Mouse (Mus musculus): Measurements from ENCODE around the gene Foxn4.

The Foxn4 gene

DNA sequence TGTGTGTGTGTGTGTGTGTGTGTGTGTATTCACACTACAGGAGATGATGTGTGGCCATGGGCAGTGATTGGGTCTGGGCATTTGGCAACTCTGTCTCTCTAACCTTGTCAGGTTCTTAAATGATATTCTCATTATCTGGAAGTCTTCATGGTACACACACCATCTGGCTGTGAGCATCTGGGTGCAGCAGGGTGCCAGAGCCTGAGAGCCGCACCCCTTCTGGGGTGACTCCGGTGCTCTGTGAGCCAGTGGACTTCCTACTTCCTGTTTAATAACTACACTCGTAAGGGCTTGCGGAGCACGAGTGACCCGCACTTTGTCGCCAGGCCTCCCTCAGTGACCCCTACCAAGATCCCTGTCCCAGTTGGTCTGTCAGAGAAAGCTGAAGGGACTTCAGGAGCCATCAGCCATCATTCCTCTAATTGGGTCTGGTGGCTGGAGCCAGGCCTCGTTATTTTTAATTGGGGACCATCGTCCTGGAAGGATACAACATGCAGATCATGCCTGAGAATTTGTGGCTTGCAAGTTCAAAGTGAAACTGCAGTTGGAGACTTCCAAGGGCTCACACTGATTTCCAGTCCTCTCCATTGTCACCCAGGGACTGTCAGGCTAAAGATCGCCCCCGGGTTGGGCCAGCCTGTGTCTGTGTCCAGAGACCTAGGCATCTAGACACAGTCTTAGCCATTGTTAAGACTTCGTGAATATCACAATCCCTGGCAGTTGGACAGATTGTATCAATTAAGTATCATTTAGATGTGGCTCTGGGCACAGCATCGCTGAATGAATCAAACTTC, 11.2 kb upstream of the Foxn4 start:
- in situ Hi-C loops (cut with MboI; ENCODE audit: unreplicated experiment in 2 of 2): loop anchor here in 1 of 2 experiments (25.0 kb wide), 1 partner anchor 598 kb away; no protein-coding TSS in a partner anchor

GRCm38 (mm10) chr5:114282346-114282745, 8.7 kb upstream of the Foxn4 start:
- in situ Hi-C loops (cut with MboI; ENCODE audit: unreplicated experiment in 2 of 2): loop anchor here in 1 of 2 experiments (25.0 kb wide), 1 partner anchor 595 kb away; no protein-coding TSS in a partner anchor

- in situ Hi-C loops (cut with MboI; ENCODE audit: unreplicated experiment in 2 of 2): loop anchor here in 1 of 2 experiments (25.0 kb wide), 1 partner anchor 592 kb away; no protein-coding TSS in a partner anchor
Observed at GRCm38 (mm10) chr5:114279382-114280143, 6.0 kb upstream of the Foxn4 start.

DNA sequence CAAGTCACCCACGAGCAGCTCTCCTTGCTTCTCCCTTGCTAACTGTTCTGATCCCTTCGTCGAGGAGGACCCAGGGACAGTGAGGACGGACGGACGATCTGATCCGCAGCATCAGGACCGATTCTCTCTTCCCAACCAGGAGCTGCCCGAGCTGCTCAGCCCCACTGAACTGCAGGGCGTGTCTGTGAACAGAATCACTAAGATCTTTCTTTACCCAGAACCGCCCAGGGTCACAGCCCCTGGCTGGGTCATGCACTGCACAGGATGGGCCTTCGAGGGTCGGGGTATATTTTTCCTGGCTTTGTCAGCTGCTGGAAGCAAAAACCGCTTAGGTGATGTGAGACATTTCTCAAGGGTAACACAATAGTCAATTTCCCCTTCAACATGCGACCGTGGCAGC, 2.4 kb upstream of the Foxn4 start:
- in situ Hi-C loops (cut with MboI; ENCODE audit: unreplicated experiment in 2 of 2): loop anchor here in 1 of 2 experiments (25.0 kb wide), 1 partner anchor 589 kb away; no protein-coding TSS in a partner anchor

DNA sequence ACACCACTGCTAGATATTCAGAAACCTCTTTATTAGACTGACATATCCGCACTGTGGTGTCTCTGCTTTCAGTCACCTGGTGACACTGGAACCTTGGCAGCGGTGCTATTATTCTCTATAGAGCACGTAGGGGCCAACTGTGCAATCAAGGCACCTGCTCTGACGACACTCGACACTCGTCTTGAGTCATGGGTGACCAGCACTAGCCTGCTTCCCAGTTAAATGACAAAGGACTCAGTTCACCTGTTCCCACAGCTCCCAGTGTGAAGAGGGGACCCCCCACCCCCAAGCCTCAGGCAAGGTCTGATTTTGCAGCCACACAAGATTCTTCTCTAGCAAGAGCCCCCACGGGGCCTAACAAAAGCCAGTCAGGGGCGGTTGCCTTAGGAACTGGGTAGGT, 1.7 kb upstream of the Foxn4 start:
- in situ Hi-C loops (cut with MboI; ENCODE audit: unreplicated experiment in 2 of 2): loop anchor here in 1 of 2 experiments (25.0 kb wide), 1 partner anchor 588 kb away; no protein-coding TSS in a partner anchor

DNA sequence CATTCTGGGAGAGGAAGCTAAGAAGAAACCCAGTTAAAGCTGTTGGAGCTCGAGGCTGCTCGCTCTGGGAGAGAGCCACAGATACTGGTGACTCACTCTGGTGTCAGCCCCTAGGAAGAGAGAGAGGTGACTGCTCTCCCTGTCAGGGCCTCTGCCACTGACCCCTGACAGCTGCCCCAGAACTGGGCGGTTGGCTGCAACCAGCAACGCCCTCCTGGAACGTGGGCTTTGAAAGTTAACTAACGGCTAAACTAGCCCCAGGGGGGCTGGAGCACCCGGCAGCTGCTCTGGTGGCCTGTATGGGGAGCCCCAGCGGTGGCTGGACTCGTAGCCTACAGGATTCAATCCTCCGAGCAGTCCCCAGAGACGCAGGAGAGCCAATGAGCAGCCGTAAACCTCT, 3.6 kb downstream of the Foxn4 start:
- in situ Hi-C loops (cut with MboI; ENCODE audit: unreplicated experiment in 2 of 2): no loop called here

DNA sequence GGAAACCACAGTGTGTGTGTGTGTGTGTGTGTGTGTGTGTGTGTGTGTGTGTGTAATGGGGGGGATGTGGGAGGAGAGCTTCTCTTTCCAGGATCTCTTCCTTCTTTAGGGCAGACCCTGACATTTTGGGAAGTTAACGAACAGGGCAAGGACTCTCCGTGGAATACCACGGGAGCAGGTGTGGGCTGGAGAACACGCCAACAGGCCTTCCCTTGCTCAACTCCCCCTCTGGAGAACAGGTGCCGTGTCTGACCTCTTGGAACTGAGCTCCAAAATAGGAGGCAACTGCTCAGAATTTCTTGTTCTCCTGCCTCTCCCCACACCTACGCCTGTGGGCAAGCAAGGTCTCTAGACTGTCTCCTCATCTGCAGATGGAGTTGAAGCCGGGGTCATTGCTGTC, 4.1 kb downstream of the Foxn4 start:
- in situ Hi-C loops (cut with MboI; ENCODE audit: unreplicated experiment in 2 of 2): no loop called here

DNA sequence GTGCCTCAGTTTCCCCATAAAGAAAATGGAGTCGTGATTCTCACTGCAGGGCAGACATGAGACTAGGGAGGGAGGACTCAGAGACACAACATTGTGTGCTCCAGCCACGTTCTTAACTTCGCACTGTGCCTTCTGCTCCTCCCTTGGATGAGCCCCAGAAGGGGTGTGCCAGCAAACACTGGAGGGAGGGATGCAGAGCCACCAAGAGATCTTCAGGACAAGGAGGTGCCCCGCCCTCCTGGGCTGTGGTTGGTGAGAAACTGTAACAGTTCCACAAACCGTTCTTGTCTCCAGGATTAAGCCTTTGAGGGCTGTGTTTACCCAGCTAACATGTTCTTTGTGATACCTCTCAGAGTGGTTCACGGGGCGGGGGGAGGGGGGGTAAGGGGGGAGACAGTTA, 5.0 kb downstream of the Foxn4 start:
- in situ Hi-C loops (cut with MboI; ENCODE audit: unreplicated experiment in 2 of 2): no loop called here

DNA sequence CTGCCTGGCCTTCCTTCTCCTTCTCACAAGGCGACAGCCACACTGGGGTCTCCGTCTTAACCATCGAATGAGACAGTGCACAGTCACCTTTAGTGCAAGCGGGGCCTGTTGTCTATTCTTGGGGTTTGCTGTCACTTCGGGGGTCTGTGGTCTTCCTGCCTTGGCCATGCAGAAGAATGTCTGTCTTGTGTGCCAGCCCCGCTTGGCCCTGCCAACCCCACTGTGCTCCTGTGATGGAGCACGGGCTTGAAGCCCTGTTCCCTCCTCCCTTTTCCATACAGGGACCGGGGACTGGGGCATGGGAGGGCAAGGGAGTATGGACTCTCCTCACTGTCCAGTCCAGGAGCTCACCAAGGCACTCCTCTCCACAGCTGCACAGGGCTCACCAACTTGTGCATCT, 8.8 kb downstream of the Foxn4 start:
- in situ Hi-C loops (cut with MboI; ENCODE audit: unreplicated experiment in 2 of 2): no loop called here

DNA sequence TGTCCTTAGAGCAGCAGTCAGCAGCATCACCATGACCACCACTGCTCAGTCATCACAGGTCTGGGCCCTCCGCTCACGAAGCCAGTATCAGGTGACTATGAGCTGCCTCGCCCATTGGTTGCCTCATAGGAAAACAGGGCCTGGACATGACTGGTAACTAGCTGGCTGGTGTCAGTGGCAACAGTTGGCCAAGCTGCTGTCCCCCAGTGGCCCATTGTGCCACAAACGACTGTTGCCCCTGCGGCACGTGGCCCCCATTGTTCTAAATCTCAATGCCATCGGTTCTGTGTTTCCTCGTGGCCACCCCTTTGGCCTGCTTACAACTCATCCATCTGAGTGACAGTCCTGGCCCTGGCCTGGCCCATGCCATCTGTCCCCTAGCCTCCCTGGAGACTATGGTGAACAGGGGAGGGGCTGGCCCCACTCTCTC, 9.6 kb downstream of the Foxn4 start:
- in situ Hi-C loops (cut with MboI; ENCODE audit: unreplicated experiment in 2 of 2): no loop called here

DNA sequence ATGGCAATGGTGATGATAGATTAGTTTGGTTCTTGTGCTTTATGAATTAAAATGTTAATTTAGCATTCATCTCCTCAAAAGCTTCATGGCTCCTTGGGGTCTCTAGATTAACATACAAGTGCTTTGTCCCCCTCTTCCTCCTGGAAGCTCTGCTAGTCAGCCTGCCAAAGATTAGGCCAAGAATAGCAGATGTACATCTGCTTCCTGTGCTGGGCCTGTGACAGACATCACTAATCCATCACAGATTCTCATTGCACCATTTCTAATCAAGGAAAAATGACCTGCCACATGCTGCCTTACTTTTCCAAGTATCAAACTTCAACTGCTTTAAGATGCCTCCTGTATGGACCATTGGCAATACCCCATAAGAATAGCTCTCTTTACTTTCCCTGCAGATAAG, 12.1 kb downstream of the Foxn4 start:
- in situ Hi-C loops (cut with MboI; ENCODE audit: unreplicated experiment in 2 of 2): no loop called here

- in situ Hi-C loops (cut with MboI; ENCODE audit: unreplicated experiment in 2 of 2): no loop called here
Observed at GRCm38 (mm10) chr5:114259495-114259894, 14.1 kb downstream of the Foxn4 start.

DNA sequence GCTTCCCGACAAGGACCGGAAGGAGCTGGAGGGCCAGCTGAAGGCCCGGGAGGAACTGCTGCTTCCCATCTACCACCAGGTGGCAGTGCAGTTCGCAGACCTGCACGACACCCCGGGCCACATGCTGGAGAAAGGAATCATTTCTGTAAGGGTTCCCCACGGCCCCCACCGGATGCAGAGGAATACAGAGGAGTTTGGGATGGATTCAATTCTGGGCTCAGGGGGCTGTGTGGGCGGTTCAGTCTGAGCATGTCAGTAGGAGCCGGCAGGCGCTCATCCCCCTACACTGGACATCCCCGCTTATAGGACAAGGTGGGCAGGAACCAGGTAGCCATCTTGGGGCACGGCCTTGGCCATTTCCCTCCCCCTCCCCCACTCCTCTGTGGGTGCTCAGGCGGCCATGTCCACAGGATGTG, 25.4 kb downstream of the Foxn4 start:
- in situ Hi-C loops (cut with MboI; ENCODE audit: unreplicated experiment in 2 of 2): no loop called here

- in situ Hi-C loops (cut with MboI; ENCODE audit: unreplicated experiment in 2 of 2): no loop called here
Observed at GRCm38 (mm10) chr5:114246465-114246864, 27.1 kb downstream of the Foxn4 start.

DNA sequence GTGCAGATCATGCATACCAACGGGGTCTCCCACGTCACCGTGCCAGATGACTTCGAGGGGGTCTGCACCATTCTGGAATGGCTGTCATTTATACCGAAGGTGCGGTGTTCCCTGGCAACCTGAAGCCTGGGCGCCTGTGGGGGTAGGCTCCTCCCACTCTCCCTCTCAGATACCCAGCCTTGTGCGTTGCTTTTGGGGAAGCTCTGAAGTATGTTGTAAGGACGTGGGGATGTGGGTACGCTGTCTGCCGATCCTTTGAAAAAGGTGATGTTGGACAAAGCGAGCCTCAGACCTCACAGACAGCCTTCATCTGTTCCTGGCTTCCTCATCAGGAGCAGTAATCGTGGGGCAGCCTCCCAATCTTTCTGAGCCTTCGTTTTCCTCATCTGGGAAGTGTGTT, 33.9 kb downstream of the Foxn4 start:
- in situ Hi-C loops (cut with MboI; ENCODE audit: unreplicated experiment in 2 of 2): no loop called here

DNA sequence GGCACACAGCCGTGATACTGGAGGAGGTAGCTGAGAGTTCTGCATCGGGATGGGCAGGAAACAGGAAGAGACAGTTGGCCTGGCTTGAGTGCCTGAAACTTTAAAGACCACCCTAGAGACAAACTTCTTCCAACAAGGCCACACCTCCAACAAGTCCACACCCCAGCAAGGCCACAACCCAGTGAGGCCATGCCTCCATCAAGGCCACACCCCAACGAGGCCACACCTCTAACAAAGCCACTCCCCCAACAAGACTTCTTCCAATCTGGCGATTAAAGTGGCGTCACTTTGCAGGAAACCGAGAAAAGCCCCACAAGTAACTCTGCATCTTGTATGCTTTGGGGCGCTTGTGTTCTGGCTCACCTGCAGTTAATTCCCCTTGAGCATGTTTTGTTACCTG, 34.7 kb downstream of the Foxn4 start:
- in situ Hi-C loops (cut with MboI; ENCODE audit: unreplicated experiment in 2 of 2): no loop called here

- in situ Hi-C loops (cut with MboI; ENCODE audit: unreplicated experiment in 2 of 2): no loop called here
Observed at GRCm38 (mm10) chr5:114228901-114229300, 44.7 kb downstream of the Foxn4 start.

DNA sequence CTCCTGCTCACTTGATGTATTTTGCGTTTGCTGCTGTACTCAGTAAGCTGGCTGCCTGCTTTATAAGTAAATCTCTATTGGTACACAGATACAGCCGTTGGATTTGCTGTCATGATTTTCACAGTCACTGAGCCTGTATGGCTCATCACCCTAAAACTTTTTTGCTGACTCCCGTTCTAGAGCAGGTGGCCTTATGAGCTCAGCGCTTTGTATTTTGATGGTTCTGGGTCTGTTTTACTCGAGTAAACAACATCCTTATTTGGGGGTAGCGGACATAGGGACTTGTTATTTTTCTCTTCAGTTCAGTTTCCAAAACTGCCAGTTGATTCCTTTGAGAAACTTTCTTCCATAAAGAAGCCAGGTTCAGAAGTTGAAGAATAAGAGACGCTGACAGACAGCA, 47.6 kb downstream of the Foxn4 start:
- in situ Hi-C loops (cut with MboI; ENCODE audit: unreplicated experiment in 2 of 2): no loop called here

- in situ Hi-C loops (cut with MboI; ENCODE audit: unreplicated experiment in 2 of 2): no loop called here
Observed at GRCm38 (mm10) chr5:114218771-114219170, 54.8 kb downstream of the Foxn4 start.

GRCm38 (mm10) chr5:114213183-114213582, 60.4 kb downstream of the Foxn4 start:
- in situ Hi-C loops (cut with MboI; ENCODE audit: unreplicated experiment in 2 of 2): no loop called here

- in situ Hi-C loops (cut with MboI; ENCODE audit: unreplicated experiment in 2 of 2): no loop called here
Observed at GRCm38 (mm10) chr5:114206158-114206557, 67.4 kb downstream of the Foxn4 start.

Measured in v-Abl transformed pro-B cells (cell line).